Mouse (Mus musculus): ENCODE measurements around the gene Igfbp6. TPM values are rescaled to one million over a fixed set of nuclear protein-coding genes. Genes with fewer than 3 reads are reported as not detected.

Gene Igfbp6
- total RNA-seq, 2 experiments from 2014 or later = not detected

- peak; percentile 83 for ATAC-seq (replicated peaks; ENCODE audit: poor library complexity, severe bottlenecking)
Observed at GRCm38 (mm10) chr15:102165468-102166100, 21.4 kb downstream of the Igfbp6 start.

DNA sequence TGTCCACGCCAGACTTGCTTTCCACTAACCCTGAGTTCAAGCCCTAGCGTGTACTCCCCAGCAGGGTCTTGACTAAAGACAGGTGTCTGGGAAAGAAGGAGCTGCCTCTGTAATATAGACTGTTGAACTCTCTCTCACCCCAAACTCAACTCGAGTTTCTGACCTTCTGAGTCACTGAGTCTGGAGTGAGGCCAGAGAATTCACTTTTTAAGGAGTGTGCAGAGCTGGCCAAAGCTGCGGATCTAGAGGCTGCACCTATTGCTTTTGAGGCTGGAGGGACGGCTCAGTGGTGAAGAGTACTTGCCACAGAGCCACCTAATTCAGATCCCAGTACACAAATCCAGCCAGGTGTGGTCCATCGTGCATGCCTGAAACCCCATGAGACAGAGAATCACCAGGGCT, 23.5 kb downstream of the Igfbp6 start:
- no peak for ATAC-seq (replicated peaks; ENCODE audit: poor library complexity, severe bottlenecking)

DNA sequence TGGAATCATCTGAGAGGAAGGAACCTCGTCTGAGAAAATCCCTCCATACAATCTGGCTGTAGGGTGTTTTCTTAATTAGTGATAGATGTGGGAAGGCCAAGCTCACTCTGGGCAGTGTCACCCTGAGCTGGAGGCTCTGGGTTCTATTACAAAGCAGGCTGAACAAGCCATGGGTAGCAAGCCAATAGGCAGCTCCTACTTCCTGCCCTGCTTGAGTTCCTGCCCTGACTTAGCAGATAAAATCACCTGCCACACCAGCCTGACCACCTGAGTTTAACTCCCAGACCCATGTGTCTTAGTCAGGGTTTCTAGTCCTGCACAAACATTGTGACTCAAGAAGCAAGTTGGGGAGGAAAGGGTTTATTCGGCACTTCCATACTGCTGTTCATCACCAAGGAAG, 24.9 kb downstream of the Igfbp6 start:
- no peak for ATAC-seq (replicated peaks; ENCODE audit: poor library complexity, severe bottlenecking)

GRCm38 (mm10) chr15:102173581-102173980, 29.4 kb downstream of the Igfbp6 start:
- no peak for ATAC-seq (replicated peaks; ENCODE audit: poor library complexity, severe bottlenecking)

- no peak for ATAC-seq (replicated peaks; ENCODE audit: poor library complexity, severe bottlenecking)
Observed at GRCm38 (mm10) chr15:102175736-102176319, 31.7 kb downstream of the Igfbp6 start.

- no peak for ATAC-seq (replicated peaks; ENCODE audit: poor library complexity, severe bottlenecking)
Observed at GRCm38 (mm10) chr15:102176571-102177316, 32.6 kb downstream of the Igfbp6 start.

- no peak for ATAC-seq (replicated peaks; ENCODE audit: poor library complexity, severe bottlenecking)
Observed at GRCm38 (mm10) chr15:102177417-102177816, 33.3 kb downstream of the Igfbp6 start.

DNA sequence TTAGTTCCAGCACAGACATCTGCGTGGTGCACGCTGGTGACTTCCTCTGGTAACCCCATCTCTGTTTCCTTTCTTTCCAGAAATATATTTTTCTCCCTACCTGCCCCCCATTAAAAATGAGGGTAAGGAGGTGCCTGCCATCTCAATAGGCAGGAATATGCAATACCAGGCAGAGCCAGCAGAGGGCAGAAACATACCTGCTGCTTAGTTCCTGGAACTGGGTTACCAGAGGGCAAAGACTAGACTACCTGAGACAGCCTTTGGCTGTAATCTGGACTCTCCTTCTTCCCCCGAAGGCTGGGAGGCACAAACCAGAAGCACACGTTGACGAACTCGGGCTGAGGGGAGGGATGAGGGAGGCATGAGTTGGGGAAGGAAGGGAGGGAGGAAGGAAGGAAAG, 34.1 kb downstream of the Igfbp6 start:
- ATAC-seq (replicated peaks; ENCODE audit: poor library complexity, severe bottlenecking) = peak; percentile 78

DNA sequence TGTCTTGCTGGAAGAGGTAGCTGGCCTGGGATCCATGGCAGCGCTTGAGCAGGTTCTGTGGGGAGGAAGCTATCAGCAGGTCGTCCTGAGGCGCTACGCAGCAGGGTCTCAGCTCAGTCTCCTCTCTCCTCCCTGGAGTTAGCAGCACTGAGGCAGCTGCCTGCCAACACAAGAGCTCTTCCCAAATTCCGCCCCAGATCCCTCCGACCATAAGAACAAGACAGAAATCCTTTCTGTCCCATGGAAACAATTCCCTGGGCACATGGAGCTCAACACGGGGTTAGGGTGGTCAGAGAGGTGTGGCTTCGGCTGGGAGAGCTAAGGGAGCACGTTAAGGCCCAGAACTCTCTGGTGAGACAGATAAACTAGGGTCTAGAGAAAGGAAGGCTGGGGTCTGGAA, 34.9 kb downstream of the Igfbp6 start:
- ATAC-seq (replicated peaks; ENCODE audit: poor library complexity, severe bottlenecking) = no peak

DNA sequence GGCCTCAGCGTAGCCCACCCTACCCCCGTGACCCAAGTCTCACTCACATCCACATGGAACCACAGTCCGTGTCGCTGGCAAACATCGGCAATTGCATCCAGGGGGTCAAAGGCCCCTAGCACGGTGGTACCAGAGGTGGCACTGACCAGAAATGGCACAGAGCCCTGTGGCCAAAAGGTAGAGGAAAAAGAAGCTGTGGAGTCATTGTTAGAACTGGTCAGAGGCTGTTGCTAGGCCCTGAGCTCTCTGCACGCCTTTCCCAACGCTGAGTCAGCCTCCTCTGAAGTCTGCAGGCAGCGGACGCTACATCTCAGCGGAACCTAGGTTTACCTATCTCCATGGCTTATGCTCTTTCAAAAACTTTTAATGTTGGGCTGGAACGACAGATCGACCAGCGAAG, 35.8 kb downstream of the Igfbp6 start:
- ATAC-seq (replicated peaks; ENCODE audit: poor library complexity, severe bottlenecking) = no peak

DNA sequence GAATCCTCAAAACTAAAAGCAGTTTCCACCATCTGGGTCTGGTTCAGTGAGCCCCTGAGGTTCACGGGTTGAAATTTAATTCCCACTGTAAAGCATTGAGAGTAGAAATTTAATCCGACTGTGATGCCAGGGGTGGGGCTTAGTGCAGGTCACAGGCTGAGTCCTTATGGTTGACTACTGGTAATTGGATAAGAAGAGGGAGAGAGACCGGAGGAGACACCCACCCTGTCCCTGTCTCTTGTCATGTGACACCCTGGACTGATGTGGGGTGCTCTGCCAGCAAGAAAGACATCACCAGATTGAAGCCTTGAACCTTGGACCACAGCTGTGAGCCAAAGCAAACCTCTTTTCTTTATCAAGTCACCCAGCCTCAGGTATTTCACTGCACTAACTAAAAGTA, 38.9 kb downstream of the Igfbp6 start:
- no peak for ATAC-seq (replicated peaks; ENCODE audit: poor library complexity, severe bottlenecking)

- ATAC-seq (replicated peaks; ENCODE audit: poor library complexity, severe bottlenecking) = no peak
Observed at GRCm38 (mm10) chr15:102186239-102186638, 42.1 kb downstream of the Igfbp6 start.

DNA sequence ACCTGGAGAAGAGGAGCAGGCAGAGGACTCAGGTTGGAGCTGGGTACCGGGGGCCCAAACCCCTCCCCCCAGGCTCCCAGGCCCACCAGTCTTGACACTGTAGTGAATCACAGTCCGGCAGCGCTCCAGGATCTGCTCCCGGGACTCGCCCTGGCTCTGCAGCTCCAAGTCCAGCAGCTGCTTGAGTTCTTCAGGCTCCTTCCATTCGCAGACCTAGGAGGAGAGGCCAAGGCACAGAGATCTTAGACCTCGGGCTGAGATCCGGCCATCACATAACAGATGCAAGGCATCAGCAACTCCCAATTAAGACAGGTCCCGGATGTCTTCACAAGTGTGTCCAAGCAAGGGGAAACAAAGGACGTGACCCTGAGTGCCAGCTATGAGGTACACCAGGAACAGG, 43.9 kb downstream of the Igfbp6 start:
- no peak for ATAC-seq (replicated peaks; ENCODE audit: poor library complexity, severe bottlenecking)

DNA sequence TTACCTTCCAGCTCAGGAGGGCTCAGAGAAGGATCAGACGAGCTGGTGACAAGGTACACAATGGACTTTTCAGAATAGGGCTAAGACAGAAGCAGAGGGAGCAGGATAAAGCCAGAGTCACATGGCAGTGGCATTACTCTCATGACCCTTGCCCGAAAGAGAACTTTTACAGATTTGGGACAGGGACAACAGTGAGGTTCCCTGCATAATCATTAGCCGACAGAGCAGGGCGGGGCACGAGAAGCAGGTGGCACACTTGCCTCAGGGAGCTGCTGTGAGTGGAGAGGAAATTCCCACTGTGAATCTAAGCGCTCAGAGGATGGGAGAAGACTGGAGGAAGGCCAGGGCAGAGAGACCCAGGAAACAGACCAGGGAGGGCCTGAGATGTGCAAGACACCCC, 44.7 kb downstream of the Igfbp6 start:
- no peak for ATAC-seq (replicated peaks; ENCODE audit: poor library complexity, severe bottlenecking)

DNA sequence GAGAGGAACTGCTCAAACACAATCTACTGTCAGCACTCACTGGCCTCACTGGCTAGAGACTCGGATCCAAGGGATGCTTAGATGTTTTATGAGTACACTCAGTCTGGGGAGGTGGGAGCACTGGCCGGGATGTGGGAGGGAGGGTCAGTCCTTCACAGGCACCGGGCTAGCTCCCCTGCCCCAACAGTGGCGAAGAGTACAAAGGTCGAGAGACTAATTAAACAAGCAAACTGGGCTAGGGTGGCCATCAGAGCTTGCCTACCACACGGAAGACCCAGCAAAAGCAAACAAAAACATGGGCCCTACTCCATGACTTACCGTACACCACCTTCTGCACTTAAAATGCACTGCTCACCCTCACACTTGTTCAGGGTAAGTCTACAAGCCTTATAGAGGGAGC, 47.5 kb downstream of the Igfbp6 start:
- ATAC-seq (replicated peaks; ENCODE audit: poor library complexity, severe bottlenecking) = no peak

DNA sequence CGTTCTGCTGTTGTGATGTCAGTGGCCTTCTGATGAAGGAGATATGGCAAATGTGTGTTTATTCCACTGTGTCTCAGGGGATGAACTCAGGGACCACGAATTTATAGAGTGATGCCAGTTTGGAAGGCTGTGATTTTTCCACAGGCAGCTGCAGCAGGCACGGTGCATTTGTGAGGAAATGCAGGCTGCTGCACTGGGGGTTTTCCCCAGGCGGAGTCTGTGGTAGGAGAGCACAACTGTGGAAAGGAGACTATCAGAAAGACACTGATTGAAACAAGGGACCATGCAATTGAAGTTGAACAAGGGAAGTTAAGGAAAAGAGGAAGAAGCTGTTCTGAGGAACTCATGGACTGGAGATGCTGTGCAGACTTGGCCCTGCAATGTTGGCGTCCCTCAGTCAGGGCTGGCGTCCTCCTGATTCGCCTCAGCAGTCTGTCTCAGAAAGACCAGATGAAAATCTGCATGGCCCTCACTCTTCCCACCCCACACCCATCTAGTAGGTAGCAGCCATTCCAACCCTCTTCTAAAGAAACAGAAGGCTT, 48.2 kb downstream of the Igfbp6 start:
- ATAC-seq (replicated peaks; ENCODE audit: poor library complexity, severe bottlenecking) = peak; percentile 88

- peak; percentile 45; the same call in 1 of the 2 replicates for ATAC-seq (replicated peaks; ENCODE audit: poor library complexity, severe bottlenecking)
Observed at GRCm38 (mm10) chr15:102192820-102193386, 48.7 kb downstream of the Igfbp6 start.

- no peak for ATAC-seq (replicated peaks; ENCODE audit: poor library complexity, severe bottlenecking)
Observed at GRCm38 (mm10) chr15:102193652-102194051, 49.5 kb downstream of the Igfbp6 start.

DNA sequence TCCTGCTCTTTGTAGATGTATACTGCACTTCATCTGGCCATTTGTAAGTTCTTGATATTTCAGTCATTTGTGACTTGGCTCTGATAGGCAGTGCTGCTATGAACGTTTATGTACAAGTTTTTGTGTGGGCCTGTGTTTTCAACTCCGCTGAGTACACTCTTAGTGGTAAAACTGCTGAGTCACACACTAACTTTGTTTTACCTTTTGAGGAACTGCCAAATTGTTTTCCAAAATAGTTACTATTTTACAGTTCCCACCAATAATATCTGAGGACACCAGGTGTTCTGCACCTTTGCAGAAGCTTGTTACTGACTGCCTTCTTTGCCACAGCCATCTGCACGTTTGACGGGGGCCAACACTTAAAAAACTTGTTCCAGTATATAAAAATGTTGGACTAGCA, 50.3 kb downstream of the Igfbp6 start:
- ATAC-seq (replicated peaks; ENCODE audit: poor library complexity, severe bottlenecking) = no peak

DNA sequence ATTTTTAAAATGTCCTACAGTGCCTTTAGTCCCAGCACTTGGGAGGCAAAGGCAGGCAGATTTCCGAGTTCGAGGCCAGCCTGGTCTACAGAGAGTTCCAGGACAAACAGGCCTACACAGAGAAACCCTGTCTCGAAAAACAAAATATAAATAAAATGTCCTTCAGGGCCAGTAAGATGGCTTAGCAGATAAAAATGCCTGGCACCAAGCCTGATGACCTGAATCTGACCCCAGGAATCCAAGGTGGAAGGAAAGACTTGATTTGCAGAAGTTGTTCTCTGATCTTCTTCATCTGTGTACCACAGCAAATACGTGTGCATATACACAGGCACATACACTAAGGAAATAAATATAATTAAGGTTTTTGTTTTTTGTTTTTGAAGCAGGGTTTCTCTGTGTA, 51.2 kb downstream of the Igfbp6 start:
- ATAC-seq (replicated peaks; ENCODE audit: poor library complexity, severe bottlenecking) = no peak

DNA sequence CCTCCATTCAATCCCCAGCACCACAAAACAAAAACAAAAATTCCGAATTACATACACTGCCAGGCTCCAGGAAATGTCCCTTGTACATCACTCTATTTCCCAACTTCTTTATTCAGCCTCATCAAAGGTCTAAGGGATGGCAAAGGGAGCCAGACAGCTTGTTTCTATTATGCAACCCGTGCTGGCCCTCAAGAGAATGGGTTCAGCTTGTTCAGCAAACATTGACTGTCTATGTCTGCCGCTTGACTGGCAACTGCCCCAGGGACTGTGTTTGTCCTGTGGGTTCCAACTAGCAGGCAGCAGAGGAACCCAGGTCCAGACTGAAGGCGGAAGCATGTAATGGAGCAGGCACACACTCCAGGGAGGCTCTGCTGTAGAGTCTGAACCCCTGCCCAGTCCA, 54.7 kb downstream of the Igfbp6 start:
- no peak for ATAC-seq (replicated peaks; ENCODE audit: poor library complexity, severe bottlenecking)
